Mouse (Mus musculus): ENCODE measurements around the gene Slc22a7. TPM values are rescaled to one million over a fixed set of nuclear protein-coding genes. Genes with fewer than 3 reads are reported as not detected.

Gene Slc22a7
- under 1 TPM; 0.26 to 0.75 TPM for total RNA-seq (2021)

DNA sequence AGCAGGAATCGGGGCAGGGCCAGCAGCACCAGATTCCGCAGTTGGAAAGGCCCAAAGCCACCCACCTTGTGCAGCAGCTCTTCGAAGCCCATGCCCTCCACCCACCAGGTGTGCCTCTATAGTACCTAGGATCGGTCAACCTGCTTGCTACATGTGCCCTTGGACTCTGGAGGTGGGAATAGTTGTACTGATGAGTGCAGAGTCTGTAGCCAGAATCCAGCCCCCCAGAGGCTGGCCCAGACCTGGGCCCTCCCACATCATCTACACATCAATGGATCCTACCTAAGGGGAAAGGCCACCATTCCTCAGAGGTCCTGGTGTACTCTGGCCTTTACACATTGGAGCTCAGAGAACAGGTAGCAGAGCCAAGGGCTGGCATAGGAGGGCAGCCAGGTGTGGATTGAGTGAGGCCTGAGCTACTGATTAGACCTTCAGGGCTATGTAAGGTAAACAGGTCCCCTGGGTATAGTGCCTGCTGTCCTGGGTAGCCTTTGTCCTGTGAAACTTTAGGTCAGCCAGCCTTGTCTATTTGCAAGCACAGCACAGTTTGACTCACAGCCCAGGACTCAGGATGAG, at the start of gene Slc22a7:
Slc22a7 (minus strand) TSS at position 160 of the 576 bp plus-strand sequence.
- intact Hi-C loops (cut with DNase I) = no loop called here
- DNase-seq (ENCODE audit: extremely low spot score in 1 of 2, low spot score in 2 of 2) = no peak

DNA sequence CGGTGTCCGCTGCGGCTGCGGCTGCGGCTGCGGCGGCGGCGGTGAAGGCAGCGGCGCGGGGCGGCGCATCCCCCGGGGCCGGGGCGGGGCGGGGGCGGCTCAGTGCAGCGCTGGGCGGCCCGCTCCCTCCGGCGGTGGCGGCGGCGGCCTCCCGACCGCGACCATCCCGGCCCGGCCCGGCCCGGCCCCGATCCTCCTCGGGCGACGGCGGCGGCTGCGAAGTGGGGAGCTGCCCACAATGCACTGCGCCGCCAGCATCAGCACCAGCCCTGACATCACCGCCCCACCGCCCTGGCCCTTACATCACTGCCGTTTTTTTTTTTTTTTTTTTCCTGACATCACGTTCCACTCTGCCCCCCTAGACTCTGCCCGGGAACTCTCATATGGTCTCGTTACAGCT, 49.2 kb upstream of the Slc22a7 start, which contains the start of gene Ttbk1:
Ttbk1 (minus strand) TSS at position 245 of the 400 bp plus-strand sequence.
- intact Hi-C loops (cut with DNase I) = no loop called here
- peak in 1 of 2 experiments; percentile 79 for DNase-seq (ENCODE audit: extremely low spot score in 1 of 2, low spot score in 2 of 2)

- intact Hi-C loops (cut with DNase I) = no loop called here
- no peak for DNase-seq (ENCODE audit: extremely low spot score in 1 of 2, low spot score in 2 of 2)
Observed at GRCm38 (mm10) chr17:46486995-46487394, 48.7 kb upstream of the Slc22a7 start.

DNA sequence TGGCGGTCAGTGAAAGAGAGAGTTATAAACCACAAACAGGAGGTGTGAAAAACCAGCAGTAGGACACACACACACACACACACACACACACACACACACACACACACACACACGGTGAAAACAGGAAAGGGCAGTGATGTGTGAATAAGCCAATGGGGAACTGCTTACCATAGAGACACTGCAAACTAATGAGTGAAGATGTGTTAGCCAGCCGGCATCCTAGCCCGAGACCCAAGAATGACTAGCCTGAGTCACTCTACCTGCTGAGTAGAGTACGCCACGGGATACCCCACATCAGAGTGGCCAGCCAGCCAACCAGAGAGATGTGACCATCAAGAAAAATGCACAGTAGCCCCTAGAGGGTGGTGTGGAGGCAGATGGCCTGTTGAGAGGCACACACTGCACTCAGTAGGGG, 46.2 kb upstream of the Slc22a7 start:
- intact Hi-C loops (cut with DNase I) = no loop called here
- no peak for DNase-seq (ENCODE audit: extremely low spot score in 1 of 2, low spot score in 2 of 2)

DNA sequence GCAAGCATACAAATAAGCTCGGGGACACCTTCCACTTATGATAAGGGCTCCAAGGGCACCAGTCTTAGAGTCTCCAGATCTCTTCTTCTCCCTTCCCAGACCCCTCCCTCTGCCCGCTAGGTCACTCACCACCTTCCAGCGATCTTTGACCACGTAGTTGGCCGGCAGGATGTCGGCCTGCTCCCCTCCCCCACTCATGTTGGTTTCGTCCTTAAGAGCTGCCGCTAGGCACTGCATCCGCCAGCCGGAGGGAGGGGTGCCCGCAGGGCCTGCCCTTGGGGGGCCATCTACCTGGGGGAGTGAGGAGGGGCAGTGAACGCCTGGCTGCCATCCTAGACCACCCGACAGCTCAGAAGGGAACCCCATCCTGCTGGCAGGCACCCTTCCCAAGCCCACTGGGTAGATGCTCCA, 45.8 kb upstream of the Slc22a7 start:
- DNase-seq (ENCODE audit: extremely low spot score in 1 of 2, low spot score in 2 of 2) = peak in 1 of 2 experiments; percentile 70
- intact Hi-C loops (cut with DNase I) = no loop called here

DNA sequence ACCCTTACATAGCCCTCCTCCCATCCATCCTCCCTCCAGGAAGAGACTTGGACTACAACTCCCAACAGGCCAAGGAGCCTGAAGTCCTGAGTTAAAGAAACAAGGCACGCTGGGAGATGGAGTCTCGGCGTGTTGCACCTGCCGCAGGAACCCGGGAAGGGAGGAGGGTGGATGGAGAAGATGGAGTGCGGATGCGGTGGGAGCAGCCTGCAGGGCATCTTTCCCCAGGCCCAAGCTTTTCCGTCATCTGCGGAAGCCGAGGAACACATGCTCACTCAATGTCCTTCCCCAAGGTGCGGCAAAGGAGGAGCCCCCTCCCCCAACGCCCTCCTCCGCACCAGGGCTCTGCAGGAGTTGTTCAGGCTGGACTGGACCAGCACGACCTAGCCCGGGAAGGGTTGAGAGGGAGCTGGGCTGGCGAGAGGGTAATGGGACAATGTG, 45.3 kb upstream of the Slc22a7 start:
- intact Hi-C loops (cut with DNase I) = no loop called here
- peak; percentile 48 to 66 for DNase-seq (ENCODE audit: extremely low spot score in 1 of 2, low spot score in 2 of 2)

- DNase-seq (ENCODE audit: extremely low spot score in 1 of 2, low spot score in 2 of 2) = no peak
- intact Hi-C loops (cut with DNase I) = no loop called here
Observed at GRCm38 (mm10) chr17:46477286-46477685, 39.0 kb upstream of the Slc22a7 start.

GRCm38 (mm10) chr17:46476601-46477000, 38.3 kb upstream of the Slc22a7 start:
- no peak for DNase-seq (ENCODE audit: extremely low spot score in 1 of 2, low spot score in 2 of 2)
- intact Hi-C loops (cut with DNase I) = no loop called here

DNA sequence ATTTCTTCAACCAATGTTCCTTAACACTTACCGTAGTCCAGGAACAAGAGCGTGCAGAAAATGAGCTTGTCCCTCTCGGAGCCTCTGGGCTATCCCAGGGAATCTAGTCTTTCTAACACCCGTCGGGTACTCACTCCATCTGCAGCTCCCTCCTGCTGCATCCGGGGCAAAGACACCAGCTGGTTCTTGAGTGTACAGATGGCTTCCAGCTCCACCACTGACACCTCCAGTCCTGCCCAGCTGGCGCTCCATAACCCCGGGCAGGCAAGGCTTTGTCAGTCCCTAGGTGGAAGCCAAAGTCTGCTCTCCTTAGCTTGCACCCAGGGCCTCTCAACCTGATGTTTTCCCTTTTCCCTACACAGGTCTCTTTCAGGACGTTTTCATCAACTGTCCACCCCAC, 29.6 kb upstream of the Slc22a7 start:
- intact Hi-C loops (cut with DNase I) = no loop called here
- DNase-seq (ENCODE audit: extremely low spot score in 1 of 2, low spot score in 2 of 2) = no peak

GRCm38 (mm10) chr17:46462226-46462625, 24.0 kb upstream of the Slc22a7 start:
- intact Hi-C loops (cut with DNase I) = no loop called here
- DNase-seq (ENCODE audit: extremely low spot score in 1 of 2, low spot score in 2 of 2) = no peak

DNA sequence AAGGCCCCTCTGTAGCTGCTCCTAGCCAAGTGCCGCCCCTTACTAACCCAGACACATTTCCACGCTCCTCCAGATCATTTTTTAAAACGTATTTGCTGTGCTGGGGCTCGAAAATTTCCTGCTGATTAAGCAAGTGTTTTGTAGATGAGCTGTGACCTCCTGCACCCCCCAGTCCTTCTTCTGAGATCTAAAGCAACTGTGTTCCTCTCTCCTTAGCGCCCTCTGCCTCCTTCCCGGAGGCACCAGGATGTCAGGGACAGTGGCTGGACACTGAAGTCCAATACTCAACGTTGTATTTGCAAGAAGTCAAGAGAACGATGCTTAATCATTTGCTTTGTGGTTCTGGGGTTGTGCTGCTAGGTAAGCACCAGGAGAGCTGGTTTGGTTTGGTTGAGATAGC, 23.1 kb upstream of the Slc22a7 start:
- no peak for DNase-seq (ENCODE audit: extremely low spot score in 1 of 2, low spot score in 2 of 2)
- intact Hi-C loops (cut with DNase I) = no loop called here

GRCm38 (mm10) chr17:46460673-46461072, 22.4 kb upstream of the Slc22a7 start:
- DNase-seq (ENCODE audit: extremely low spot score in 1 of 2, low spot score in 2 of 2) = no peak
- intact Hi-C loops (cut with DNase I) = no loop called here

DNA sequence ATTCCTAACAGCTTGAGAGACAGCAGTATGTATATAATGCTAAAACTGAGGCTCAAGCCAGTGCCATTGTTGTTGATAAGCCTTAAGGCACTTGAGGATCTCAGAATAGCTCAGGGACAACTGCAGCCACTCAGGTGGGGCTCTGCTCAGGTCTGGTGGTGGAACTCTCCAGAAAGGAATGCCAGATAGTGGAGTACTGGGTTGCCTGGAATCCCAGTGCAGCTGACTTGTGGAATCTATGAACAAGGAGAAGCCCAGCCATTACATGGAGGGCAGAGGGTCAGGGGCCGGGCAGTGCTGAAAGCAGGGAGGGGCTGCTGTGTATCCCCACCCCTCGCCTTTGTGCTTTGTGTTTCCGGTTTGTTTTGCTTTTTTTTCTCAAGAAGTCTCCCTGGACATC, 20.2 kb upstream of the Slc22a7 start:
- intact Hi-C loops (cut with DNase I) = no loop called here
- no peak for DNase-seq (ENCODE audit: extremely low spot score in 1 of 2, low spot score in 2 of 2)

DNA sequence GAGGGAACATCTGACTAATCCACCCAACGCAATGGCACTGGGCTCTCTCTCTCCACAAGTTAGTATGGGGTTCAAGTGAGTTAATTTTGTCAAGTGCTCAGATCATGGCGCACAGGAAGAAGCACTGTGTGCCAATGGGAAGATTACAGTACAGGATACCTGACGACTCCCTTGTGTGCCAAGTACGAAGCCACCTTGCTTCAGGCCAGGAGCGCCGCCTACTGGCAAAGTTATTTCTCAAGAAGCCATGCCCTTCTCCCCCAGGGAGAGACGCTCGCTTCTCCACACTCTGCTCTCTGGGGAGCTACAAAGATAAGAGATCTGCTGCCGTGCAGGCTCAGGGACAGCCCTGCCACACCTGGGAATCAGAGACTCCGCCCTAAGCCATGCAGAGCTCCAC, 19.5 kb upstream of the Slc22a7 start:
- intact Hi-C loops (cut with DNase I) = no loop called here
- no peak for DNase-seq (ENCODE audit: extremely low spot score in 1 of 2, low spot score in 2 of 2)

- intact Hi-C loops (cut with DNase I) = no loop called here
- DNase-seq (ENCODE audit: extremely low spot score in 1 of 2, low spot score in 2 of 2) = peak in 1 of 2 experiments; percentile 71
Observed at GRCm38 (mm10) chr17:46455110-46455691, 16.9 kb upstream of the Slc22a7 start.

GRCm38 (mm10) chr17:46454539-46454938, 16.3 kb upstream of the Slc22a7 start:
- DNase-seq (ENCODE audit: extremely low spot score in 1 of 2, low spot score in 2 of 2) = no peak
- intact Hi-C loops (cut with DNase I) = no loop called here

DNA sequence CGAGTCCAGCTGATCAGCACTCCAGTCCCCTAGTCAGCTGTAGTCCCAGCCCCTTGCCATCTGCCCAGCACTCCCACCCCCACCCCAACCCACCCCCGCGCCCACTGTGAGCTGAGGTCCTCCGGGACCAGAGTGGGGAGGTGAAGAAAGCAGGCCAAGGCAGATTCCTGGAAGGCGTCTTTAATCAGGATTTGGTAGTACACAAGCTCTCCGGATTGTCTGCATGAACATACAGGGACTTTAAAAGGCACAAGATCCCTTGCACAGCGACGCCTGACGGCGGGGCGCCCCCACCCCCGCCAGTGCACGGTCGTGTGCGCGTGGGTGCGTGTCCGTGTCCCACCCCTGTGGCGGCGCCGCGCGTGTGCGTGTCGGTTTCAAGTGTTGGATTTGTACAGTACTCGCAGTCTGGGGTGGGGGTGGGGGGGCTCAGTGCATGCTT, 15.7 kb upstream of the Slc22a7 start:
- intact Hi-C loops (cut with DNase I) = no loop called here
- DNase-seq (ENCODE audit: extremely low spot score in 1 of 2, low spot score in 2 of 2) = no peak

DNA sequence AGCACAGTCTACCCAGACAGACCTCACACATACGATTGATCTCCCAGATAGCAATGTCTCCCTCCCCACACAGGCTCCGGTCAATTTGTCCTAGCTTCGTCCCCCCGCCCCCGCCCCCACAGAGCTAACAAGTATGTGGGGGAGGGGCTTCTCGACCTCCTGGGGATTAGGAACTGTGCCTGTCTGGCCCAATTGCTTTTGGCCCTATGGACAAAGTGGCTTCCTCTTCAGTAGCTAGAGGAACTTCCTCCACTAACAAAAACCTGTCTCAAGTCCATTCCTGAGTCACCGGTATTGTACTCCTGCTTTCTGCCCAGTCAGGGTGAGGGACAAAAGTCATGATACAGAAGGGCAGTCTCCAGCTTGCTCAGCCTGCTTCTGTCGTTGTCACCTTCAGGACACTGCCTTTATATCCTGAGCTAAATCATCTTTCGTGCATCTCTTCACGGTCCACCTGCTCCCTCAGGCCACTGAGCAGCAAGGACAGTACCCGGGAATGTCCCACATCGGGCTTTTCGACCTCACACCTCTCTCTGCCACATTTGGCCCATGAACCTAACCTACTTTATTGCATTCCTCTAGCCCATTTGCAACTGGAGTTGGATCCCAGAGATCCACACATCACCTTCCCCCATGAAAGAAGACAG, 15.2 kb upstream of the Slc22a7 start:
- intact Hi-C loops (cut with DNase I) = no loop called here
- no peak for DNase-seq (ENCODE audit: extremely low spot score in 1 of 2, low spot score in 2 of 2)

GRCm38 (mm10) chr17:46452683-46453082, 14.4 kb upstream of the Slc22a7 start:
- intact Hi-C loops (cut with DNase I) = no loop called here
- no peak for DNase-seq (ENCODE audit: extremely low spot score in 1 of 2, low spot score in 2 of 2)

DNA sequence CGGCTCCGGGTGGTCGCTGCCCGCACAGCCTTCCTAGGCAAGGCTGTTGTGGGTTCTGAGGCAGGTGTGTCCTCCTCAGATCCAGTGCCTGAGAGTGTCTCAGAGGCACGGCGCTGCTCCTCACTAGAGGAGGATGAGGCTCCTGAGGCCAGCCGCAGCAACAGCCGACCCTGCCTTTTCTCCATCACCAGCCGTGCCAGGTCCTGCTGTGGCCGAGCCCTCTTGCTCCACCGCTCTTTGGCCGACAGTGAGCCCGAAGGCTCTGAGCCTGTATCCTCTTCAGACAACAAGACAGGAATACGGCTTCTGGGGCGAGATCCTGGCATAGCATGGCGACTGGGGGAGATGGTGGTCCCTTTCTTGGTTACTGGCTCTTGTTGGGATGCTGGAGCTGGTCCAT, 8.0 kb upstream of the Slc22a7 start:
- intact Hi-C loops (cut with DNase I) = no loop called here
- no peak for DNase-seq (ENCODE audit: extremely low spot score in 1 of 2, low spot score in 2 of 2)
